Mouse (Mus musculus) right cerebral cortex, postnatal 10 days (tissue): Measurements from ENCODE around the gene Golph3l.
"Not testable (repeated sequence)": the region's sequence is repeated elsewhere in the genome, so short reads cannot be mapped to it uniquely, and the experiment has no call there.

Experiments used
- DNase-seq, 2 experiments: peaks; one replicate each; pipeline ENCODE4 v3.0.0; 2021; ENCODE audit warnings: low spot score in 2 of 2

The Golph3l gene

GRCm38 (mm10) chr3:95624628-95625503, 36.1 kb downstream of the Golph3l start, which contains the start of gene Ensa:
Gene Ensa, plus strand, starts transcription at chr3:95624993.
- peak; percentile 99 to 100 for DNase-seq

GRCm38 (mm10) chr3:95627763-95628162, 39.0 kb downstream of the Golph3l start:
- DNase-seq = peak; percentile 73 to 76

DNA sequence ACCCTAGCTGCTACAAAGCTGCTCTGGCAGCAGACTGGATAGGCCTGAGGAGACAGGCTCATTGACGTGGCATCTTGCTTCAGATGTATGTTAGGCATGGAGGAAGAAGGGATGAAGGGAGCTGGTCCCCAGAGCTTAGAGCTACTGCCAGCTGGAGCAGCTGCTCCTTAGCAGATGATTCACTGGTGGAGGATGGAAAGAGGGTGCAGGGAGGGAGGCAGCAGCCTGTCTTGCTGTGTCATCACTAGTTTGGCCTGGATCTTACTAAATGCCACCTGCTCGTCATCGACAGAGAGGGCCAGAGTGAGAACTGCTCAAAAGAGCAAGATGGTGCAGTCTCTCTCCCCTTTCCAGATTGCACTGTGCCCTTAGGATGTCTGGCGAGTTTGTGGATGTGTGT, 41.0 kb downstream of the Golph3l start:
- peak; percentile 66 to 72 for DNase-seq

- DNase-seq = no peak
These were observed 42.1 kb downstream of the Golph3l start for GRCm38 (mm10) chr3:95630856-95631255.

GRCm38 (mm10) chr3:95631304-95631703, 42.6 kb downstream of the Golph3l start:
- DNase-seq = no peak

GRCm38 (mm10) chr3:95632648-95633588, 44.2 kb downstream of the Golph3l start:
- no peak for DNase-seq

DNA sequence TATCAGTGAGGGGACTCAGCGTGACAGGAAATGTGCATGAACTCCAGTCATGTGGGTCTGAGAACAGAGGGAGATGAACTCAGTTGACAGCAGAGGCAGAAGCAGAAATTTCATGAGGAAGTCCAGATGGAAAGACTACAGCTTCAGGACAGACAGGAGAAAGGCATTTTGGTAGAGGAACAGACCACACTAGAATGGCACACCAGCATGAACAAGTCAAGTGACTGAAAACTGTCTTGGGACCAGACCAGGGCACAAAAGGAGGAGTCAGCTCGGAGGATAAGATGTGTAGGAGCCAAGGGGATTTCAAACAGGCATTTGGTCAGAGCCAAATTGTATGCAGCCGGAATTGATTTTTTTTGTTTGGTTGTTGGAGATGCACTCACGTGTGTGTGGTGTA, 46.9 kb downstream of the Golph3l start:
- no peak for DNase-seq

DNA sequence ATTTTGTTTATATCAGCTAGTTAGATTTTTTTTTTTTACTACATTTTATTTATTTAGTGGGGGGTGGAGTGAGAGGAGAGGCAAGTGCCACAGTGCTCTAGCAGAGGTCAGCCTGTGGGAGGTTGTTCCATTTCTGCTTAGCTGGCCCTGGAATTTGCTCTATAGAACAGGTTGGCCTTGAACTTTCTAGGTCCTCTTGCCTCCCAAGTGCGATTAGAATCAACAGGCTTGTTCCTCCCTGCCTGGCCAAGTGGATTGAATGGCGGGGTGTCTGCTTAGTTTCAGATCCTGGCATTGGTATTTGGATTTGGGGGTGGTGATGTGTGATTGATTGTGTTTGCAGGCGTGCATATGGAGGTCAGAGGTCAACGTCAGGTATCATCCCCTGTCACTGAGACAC, 47.3 kb downstream of the Golph3l start:
- no peak for DNase-seq

- DNase-seq = no peak
These were observed 51.0 kb downstream of the Golph3l start for GRCm38 (mm10) chr3:95639694-95640093.

GRCm38 (mm10) chr3:95643097-95643496, 54.4 kb downstream of the Golph3l start:
- DNase-seq = no peak

DNA sequence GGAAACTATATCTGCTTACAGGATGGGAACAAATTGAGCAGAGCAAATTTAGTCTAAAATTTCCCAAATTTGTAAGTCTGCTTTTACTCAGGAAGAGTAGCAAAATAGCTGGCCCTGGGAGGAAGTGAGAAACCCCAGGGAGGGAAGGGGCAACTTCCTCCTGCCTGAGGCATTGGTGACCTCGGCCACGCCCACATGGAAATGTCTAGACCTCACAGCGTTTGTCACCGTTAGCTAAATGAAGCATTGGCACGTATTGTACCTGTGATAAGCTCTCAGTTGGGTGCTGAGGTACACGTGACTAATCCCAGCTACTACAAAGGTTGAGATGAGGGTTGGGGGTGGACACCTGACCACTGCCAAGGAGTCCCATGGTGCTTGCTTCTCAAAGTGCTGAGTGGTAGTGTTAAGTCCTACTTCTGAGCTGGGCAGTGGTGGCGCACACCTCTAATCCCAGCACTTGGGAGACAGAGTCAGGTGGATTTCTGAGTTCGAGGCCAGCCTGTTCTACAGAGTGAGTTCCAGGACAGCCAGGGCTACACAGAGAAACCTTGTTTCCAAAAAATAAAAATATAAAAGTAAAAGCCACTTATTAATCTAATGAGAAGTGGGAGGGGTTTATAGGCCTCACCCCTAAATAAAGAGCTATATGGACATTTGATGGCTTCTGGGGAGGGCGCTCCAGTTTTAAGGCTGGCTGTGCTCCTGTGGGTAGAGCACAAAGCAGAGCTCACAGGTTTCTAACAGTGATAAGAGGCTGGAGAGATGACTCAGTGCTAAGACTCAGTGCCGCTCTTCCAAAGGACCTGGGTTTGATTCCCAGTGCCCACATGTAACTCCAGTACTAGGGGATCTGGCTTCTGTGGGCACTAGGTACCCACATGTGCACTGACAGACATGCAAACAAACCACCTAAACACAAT, 56.8 kb downstream of the Golph3l start:
- peak in 1 of 2 experiments; percentile 50 for DNase-seq

GRCm38 (mm10) chr3:95648016-95648415, 59.3 kb downstream of the Golph3l start:
- no peak for DNase-seq

DNA sequence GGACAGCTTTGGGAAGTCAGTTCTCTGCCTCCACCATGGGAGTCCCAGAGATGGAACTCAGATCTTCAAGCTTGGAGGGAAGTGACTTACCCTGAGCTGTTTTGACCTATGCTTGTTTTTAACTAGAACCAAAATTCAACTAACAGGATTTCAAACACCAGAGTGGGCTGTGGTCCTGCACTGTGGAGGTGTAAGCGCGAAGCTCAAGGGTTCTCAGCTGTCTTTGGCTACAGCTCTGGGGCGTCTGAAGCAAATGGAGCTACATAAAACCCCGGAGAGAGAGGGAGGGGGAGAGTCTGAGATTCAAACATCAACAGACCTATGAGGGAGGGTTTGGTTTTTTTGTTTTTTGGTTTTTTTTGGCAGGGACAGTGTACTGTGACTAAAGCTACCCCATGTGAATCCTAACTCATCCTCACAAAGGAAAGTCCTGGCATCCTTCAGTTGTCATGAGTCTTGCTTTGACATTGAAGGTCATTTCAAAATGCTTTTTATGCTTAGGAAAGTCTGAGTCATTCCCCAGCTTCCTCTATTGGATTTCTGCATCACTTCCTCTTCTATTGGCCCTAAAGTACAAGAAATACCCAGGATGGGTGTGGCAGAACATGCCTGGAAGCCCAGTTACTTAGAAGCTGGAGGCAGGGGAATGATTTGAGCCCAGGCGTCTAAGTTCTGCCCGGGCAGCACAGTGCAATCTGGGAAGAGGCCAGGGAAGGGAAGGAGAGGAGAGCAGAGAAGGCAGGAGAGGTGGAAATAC, 61.7 kb downstream of the Golph3l start:
- DNase-seq = no peak

- DNase-seq = no peak
These were observed 62.3 kb downstream of the Golph3l start for GRCm38 (mm10) chr3:95651033-95651373.

DNA sequence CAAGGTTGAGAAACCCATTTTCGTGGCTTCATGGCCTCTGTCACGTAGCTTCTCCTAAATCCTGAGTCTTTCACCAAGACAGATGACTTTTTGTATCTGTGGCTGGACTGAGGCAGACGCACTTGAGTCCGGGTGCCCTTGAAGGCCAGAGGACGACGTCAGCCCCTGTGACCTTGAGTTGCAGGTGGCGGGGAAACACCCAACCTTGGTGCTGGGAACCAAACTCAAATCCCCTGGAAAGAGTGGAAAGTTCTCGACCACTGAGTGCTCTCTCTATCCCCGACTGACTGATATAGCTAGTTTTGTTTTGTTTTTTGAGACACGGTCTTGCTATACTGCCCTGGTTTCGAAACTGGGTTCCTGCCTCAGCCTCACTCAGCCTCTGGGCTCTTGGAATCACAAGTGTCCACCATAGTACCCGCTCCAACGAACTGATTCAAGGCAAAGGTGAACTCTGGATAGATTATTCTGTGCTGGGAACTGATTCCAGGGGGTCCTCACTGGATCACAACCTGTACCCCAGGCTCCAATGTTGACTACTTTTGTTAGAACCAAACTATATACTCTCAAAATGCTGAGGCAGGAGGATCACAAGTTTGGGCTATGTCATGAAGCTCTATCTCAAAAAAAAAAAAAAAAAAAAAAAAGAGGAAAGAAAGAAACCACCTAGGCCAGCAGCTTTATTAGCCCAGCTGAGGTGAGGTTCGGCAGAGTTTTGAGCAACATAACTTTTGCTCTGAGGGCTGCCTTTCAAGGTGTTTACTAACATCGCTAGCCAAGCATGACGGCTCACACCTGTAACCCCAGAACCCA, 62.9 kb downstream of the Golph3l start:
- no peak for DNase-seq

DNA sequence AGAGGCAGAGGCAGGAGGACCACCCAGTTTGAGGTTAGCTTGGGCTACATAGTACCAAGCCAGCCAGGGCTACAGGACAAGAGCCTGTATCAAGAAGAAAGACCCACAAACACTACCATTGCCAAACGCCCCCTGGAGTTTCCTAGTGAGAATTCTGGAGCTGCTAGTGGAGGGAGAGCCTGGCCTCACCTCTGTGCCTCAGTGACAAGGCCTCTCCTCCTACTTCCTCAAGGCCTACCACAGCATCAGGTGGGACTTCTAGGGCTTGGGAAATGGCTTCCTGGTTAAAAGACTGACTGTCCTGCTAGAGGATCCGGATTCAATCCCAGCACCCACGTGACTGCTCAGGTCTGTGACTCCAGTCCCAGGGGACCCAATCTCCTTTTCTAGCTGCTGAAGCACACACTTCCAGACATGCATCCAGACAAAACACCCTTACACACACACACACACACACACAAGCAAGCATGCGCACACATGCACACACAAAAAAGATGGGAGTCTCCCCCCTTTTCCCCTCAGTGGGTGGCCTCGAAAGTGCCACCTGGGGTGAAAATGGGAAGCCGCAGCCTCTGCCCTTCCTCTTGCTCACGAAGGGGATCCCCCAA, 63.6 kb downstream of the Golph3l start:
- DNase-seq = no peak

DNA sequence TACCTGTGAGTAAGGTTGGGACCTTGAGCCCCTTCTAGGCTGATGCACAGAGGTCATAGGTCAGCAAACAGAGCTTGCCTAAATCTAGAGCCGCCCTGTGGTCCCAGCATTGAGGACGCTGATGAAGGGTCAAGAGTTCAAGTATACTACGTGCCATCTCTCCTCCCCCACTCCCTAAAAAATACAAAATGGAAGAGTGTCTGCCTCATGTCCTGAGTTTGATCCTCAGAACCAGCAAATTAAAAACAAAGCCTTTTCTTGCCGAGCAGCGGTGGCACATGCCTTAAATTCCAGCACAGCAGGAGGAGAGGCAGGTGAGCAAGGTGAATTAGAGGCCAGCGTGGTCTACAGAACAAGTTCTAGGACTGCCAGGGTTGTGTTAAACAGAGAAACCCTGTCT, 64.1 kb downstream of the Golph3l start:
- DNase-seq = no peak

GRCm38 (mm10) chr3:95653473-95654034, 64.8 kb downstream of the Golph3l start:
- peak in 1 of 2 experiments; percentile 67 for DNase-seq

- DNase-seq = not testable (repeated sequence)
These were observed 65.6 kb downstream of the Golph3l start for GRCm38 (mm10) chr3:95654371-95654770.
